Mouse (Mus musculus) embryonic facial prominence, embryonic 12.5 days (tissue): ENCODE results near the gene Aggf1. TPM values are rescaled to one million over a fixed set of nuclear protein-coding genes. Genes with fewer than 3 reads are reported as not detected.

Experiments used
- ATAC-seq: fragments of 200-750 bp; cut with Nextera tagmentation; 2 replicates; pipeline ENCODE4 v1.8.0; 2017; ENCODE audit not compliant: insufficient number of reproducible peaks, insufficient read depth, low FRiP score, low TSS enrichment
- H3K27ac ChIP-seq: fragments of 300-500 bp; sonication (generic); 2 replicates; pipeline ENCODE4 v1.5.1; 2016; ENCODE audit warnings: mild to moderate bottlenecking
- H3K27me3 ChIP-seq: fragments of 300-500 bp; sonication (generic); 2 replicates; pipeline ENCODE4 v1.6.1; 2016; ENCODE audit warnings: mild to moderate bottlenecking, moderate library complexity
- H3K36me3 ChIP-seq: fragments of 300-500 bp; sonication (generic); 2 replicates; pipeline ENCODE4 v1.6.1; 2016; ENCODE audit warnings: mild to moderate bottlenecking
- H3K4me1 ChIP-seq: fragments of 300-500 bp; sonication (generic); 2 replicates; pipeline ENCODE4 v1.6.1; 2016
- H3K4me2 ChIP-seq: fragments of 300-500 bp; sonication (generic); replicated peaks from 2 replicates; pipeline ENCODE4 v1.6.1; 2016; ENCODE audit warnings: mild to moderate bottlenecking, moderate library complexity
- H3K4me3 ChIP-seq: fragments of 300-500 bp; sonication (generic); 2 replicates; pipeline ENCODE4 v1.5.1; 2016; ENCODE audit warnings: mild to moderate bottlenecking
- H3K9ac ChIP-seq: fragments of 300-500 bp; sonication (generic); 2 replicates; pipeline ENCODE4 v1.6.1; 2016; ENCODE audit warnings: mild to moderate bottlenecking, moderate library complexity
- H3K9me3 ChIP-seq: fragments of 300-500 bp; sonication (generic); 2 replicates; pipeline ENCODE4 v1.6.1; 2016; ENCODE audit warnings: mild to moderate bottlenecking, moderate library complexity
- WGBS: fragments of 180-500 bp; shearing (Covaris S2); methylation state at CpG from one replicate; pipeline ENCODE4 v1.1.7; 2016; 5-methylcytosine and 5-hydroxymethylcytosine counted together
- polyA plus RNA-seq: library from polyadenylated mRNA; unstranded; fragments of >200 nt; fragmentation: Nextera tagmentation; extraction: Ambion mirVana; gene quantifications from 2 replicates; pipeline ENCODE4 v1.2.1, GENCODE M21; 2016

Aggf1 gene
- polyA plus RNA-seq, 1 experiment from 2014 or later: 47.4 TPM

DNA sequence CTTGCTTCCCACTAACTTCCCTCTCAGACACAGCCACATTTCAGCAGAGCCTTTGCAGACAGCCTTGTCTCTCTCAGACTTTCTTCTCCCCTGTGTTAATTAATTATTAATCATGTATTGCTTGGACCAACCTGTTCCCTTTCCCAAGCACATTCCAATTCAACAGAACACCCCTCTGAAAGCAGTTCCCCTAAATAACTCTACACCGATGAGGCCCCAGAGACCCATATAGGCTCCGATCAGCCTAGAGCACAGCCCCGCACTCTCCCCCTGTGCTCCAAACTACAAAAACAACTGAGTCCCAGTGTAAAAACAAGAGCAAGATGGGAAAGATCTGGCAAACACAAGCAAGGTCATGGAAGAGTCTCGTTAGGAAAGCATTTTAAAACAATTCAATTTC, 68.6 kb downstream of the Aggf1 start:
- no peaks in the 10 kb centered on the region for H3K4me1 ChIP-seq
- no peak overlapping the region for H3K4me3 ChIP-seq
- no peaks in the 10 kb centered on the region for H3K9me3 ChIP-seq
- no peak overlapping the region for H3K27ac ChIP-seq
- no peaks in the 10 kb centered on the region for H3K27me3 ChIP-seq
- no peaks in the 10 kb centered on the region for H3K36me3 ChIP-seq
- H3K4me2 ChIP-seq: no peak overlapping the region
- ATAC-seq: no peak
- WGBS: 74% methylated on average over 4 of the region's 4 CpGs
- no peak overlapping the region for H3K9ac ChIP-seq

Other genes starting within 250 kb of the Aggf1 start
- 2.2 and 2.5 TPM in 2 replicates for gene Pde8b, start 125.0 kb downstream of the Aggf1 start, polyA plus RNA-seq
- 97.3 and 98.9 TPM in 2 replicates for gene Zbed3, start 51.7 kb downstream of the Aggf1 start, polyA plus RNA-seq
- 3.5 and 4.9 TPM in 2 replicates for gene Crhbp, start 69.6 kb upstream of the Aggf1 start, polyA plus RNA-seq
- gene S100z, start 103.4 kb upstream of the Aggf1 start, polyA plus RNA-seq: 1.6 and 4.2 TPM in 2 replicates
- gene F2rl1, start 149.9 kb upstream of the Aggf1 start, polyA plus RNA-seq: 0.73 and 0.82 TPM in 2 replicates
- 104 and 108 TPM in 2 replicates for gene F2r, start 243.1 kb upstream of the Aggf1 start, polyA plus RNA-seq